8 mouse cellular contexts compared by ENCODE assay signal in genomic region chr10:41684548-41684996, GRCm38 (mm10). TPM values are rescaled to one million over a fixed set of nuclear protein-coding genes. Genes with fewer than 3 reads are reported as not detected.
DNase-seq lines count a peak whose midpoint lies in the region; ATAC-seq and TF ChIP-seq lines count a peak whose summit lies in the region.

No protein-coding gene starts in this region.

- no peak for TF ChIP-seq POLR2A in embryonic fibroblast, embryonic 13.5 days (IDR thresholded peaks at IDR 0.05; ENCODE audit: low read depth, low read length)

- H3K9ac ChIP-seq in kidney, embryonic 15.5 days: no peak overlapping the region

- H3K4me2 ChIP-seq in kidney, embryonic 15.5 days: peak overlapping the region; percentile 54

- no peak overlapping the region for H3K27ac ChIP-seq in layer of hippocampus, adult 2 months
- no peak overlapping the region for H3K27ac ChIP-seq in embryonic fibroblast, embryonic 13.5 days (ENCODE audit: insufficient read depth, low read length)
- H3K27ac ChIP-seq in kidney, embryonic 15.5 days: no peak overlapping the region

- ATAC-seq in kidney, embryonic 15.5 days (replicated peaks; ENCODE audit: low FRiP score): peak; percentile 74
- ATAC-seq in megakaryocyte, adult 5-6 weeks (ENCODE audit: poor library complexity, severe bottlenecking): peak; percentile 51

- TF ChIP-seq CTCF in layer of hippocampus, adult 2 months (conservative IDR thresholded peaks at IDR 0.05): peak; percentile 24; the same call in 1 of the 2 replicates
- TF ChIP-seq CTCF in embryonic fibroblast, embryonic 13.5 days (IDR thresholded peaks at IDR 0.05; ENCODE audit: borderline replicate concordance, insufficient read depth, low read length): no peak

- no peaks in the 10 kb centered on the region for H3K36me3 ChIP-seq in kidney, embryonic 15.5 days

- no peaks in the 10 kb centered on the region for H3K4me1 ChIP-seq in embryonic fibroblast, embryonic 13.5 days (ENCODE audit: control insufficient read depth, insufficient read depth, low read length)
- peaks cover 6% of the 10 kb centered on the region for H3K4me1 ChIP-seq in kidney, embryonic 15.5 days

- no peak for DNase-seq in layer of hippocampus, adult 2 months (ENCODE audit: low spot score in 2 of 2)
- DNase-seq in layer of hippocampus, postnatal 25 days (ENCODE audit: extremely low spot score in 1 of 2, low spot score in 1 of 2): no peak
- DNase-seq in thymus, postnatal 14 days: peak; percentile 41
- no peak for DNase-seq in cerebellum, adult 9-10 months
- no peak for DNase-seq in MN1 (ENCODE audit: low spot score)

- H3K9me3 ChIP-seq in kidney, embryonic 15.5 days (replicated peaks): no peaks in the 10 kb centered on the region

- under 1% methylated on average over 21 of the region's 21 CpGs for WGBS in kidney, embryonic 15.5 days

- 0 out of 2 replicates have a peak, but pooled peaks cover 4% of the 10 kb centered on the region for H3K27me3 ChIP-seq in kidney, embryonic 15.5 days

- H3K4me3 ChIP-seq in layer of hippocampus, adult 2 months: no peak overlapping the region
- H3K4me3 ChIP-seq in embryonic fibroblast, embryonic 13.5 days (ENCODE audit: insufficient read depth, low read length): peak overlapping the region; percentile 6; the same call in 1 of the 2 replicates
- peak overlapping the region; percentile 27 for H3K4me3 ChIP-seq in kidney, embryonic 15.5 days (replicated peaks)

RNA-seq across cellular contexts. Expression of gene Ccdc162, which starts 31.9 kb away (rescaled TPM):
- total RNA-seq in layer of hippocampus, adult 2 months (2021): 1 to 10 TPM in 1 of 2 experiments, under 1 TPM in 1; 0.91 to 1.6 TPM
- 1 to 10 TPM; 1.1 to 1.2 TPM for total RNA-seq in layer of hippocampus, postnatal 25 days (2021)
- 0.28 and 0.81 TPM in 2 replicates for polyA plus RNA-seq in embryonic fibroblast, embryonic 13.5 days (2011; ENCODE audit: insufficient read length, low read depth, missing spikeins)
- 0.47 and 0.75 TPM in 2 replicates for polyA plus RNA-seq in kidney, embryonic 15.5 days (2015; fragmentation: Nextera tagmentation; extraction: Ambion mirVana)
- total RNA-seq in megakaryocyte, adult 5-6 weeks (2015): 0.09 TPM in 1 of 2 replicates, not detected in the other
- 0.12 and 0.37 TPM in 2 replicates for total RNA-seq in megakaryocyte, adult 5-6 weeks (2017)
